Mouse (Mus musculus) central nervous system, embryonic 14 days (tissue): ENCODE results near the gene Gimap8. TPM values are rescaled to one million over a fixed set of nuclear protein-coding genes. Genes with fewer than 3 reads are reported as not detected.

Source experiments
- polyA plus RNA-seq: library from polyadenylated mRNA; depleted of rRNA; stranded (reverse); fragments of >200 nt; gene quantifications from 2 replicates; pipeline ENCODE4 v1.2.3, GENCODE M21; 2012; rRNA removed

The Gimap8 gene
- polyA plus RNA-seq, result 1.4 and 1.6 TPM in 2 replicates

GRCm38 (mm10) chr6:48646995-48647394 is at the start of gene Gimap8:
Gimap8 (plus strand) TSS chr6:48647234.

GRCm38 (mm10) chr6:48601271-48602079 is 45.6 kb upstream of the Gimap8 start, which contains the start of gene Zfp775:
Zfp775 (plus strand) TSS chr6:48602063.

GRCm38 (mm10) chr6:48626464-48626863 is 20.6 kb upstream of the Gimap8 start, which contains the start of gene AI854703:
AI854703 (plus strand) TSS chr6:48626764.

GRCm38 (mm10) chr6:48675931-48676859 is 29.2 kb downstream of the Gimap8 start, which contains the start of gene Gimap9:
Gimap9 (plus strand) TSS chr6:48676129.

GRCm38 (mm10) chr6:48684319-48684718 is 37.3 kb downstream of the Gimap8 start, which contains the start of gene Gimap4:
Gimap4 (plus strand) TSS chr6:48684549.

Other genes with a start within 250 kb of the Gimap8 start
- 27.9 and 31.0 TPM in 2 replicates for gene Zfp467, start 201.4 kb upstream of the Gimap8 start, polyA plus RNA-seq
- gene Sspo, start 199.0 kb upstream of the Gimap8 start, polyA plus RNA-seq, result 1.1 and 1.5 TPM in 2 replicates
- gene Atp6v0e2, start 109.6 kb upstream of the Gimap8 start, polyA plus RNA-seq, result 145 and 151 TPM in 2 replicates
- 27.3 and 30.0 TPM in 2 replicates for gene Lrrc61, start 92.4 kb upstream of the Gimap8 start, polyA plus RNA-seq
- gene Rarres2, start 74.4 kb upstream of the Gimap8 start, polyA plus RNA-seq, result 3.2 and 5.9 TPM in 2 replicates
- gene Gm45021, start 57.6 kb upstream of the Gimap8 start, polyA plus RNA-seq, result not detected in 2 replicates
- gene Repin1, start 53.4 kb upstream of the Gimap8 start, polyA plus RNA-seq, result 49.5 and 49.9 TPM in 2 replicates
- not detected in 2 replicates for gene Gm44965, start 53.3 kb upstream of the Gimap8 start, polyA plus RNA-seq
- gene Zfp775, start 45.2 kb upstream of the Gimap8 start, polyA plus RNA-seq, result 10.0 and 11.0 TPM in 2 replicates
- 8.2 and 8.7 TPM in 2 replicates for gene AI854703, start 20.5 kb upstream of the Gimap8 start, polyA plus RNA-seq
- gene Gimap9, start 28.9 kb downstream of the Gimap8 start, polyA plus RNA-seq, result 1.7 and 3.9 TPM in 2 replicates
- 1.7 and 3.1 TPM in 2 replicates for gene Gimap4, start 37.3 kb downstream of the Gimap8 start, polyA plus RNA-seq
- 5.3 and 7.0 TPM in 2 replicates for gene Gimap6, start 61.0 kb downstream of the Gimap8 start, polyA plus RNA-seq
- 0.48 and 1.2 TPM in 2 replicates for gene Gm28053, start 71.4 kb downstream of the Gimap8 start, polyA plus RNA-seq
- gene Gimap7, start 71.4 kb downstream of the Gimap8 start, polyA plus RNA-seq, result not detected in 2 replicates
- gene Gimap1, start 91.8 kb downstream of the Gimap8 start, polyA plus RNA-seq, result 2.1 and 2.3 TPM in 2 replicates
- gene Gimap5, start 99.0 kb downstream of the Gimap8 start, polyA plus RNA-seq, result 1.3 and 1.9 TPM in 2 replicates
- gene Gimap3, start 123.6 kb downstream of the Gimap8 start, polyA plus RNA-seq, result not detected in 2 replicates
- gene Tmem176a, start 193.7 kb downstream of the Gimap8 start, polyA plus RNA-seq, result 11.8 and 21.8 TPM in 2 replicates
- gene Tmem176b, start 194.3 kb downstream of the Gimap8 start, polyA plus RNA-seq, result 92.3 and 128 TPM in 2 replicates
- gene Aoc1, start 225.7 kb downstream of the Gimap8 start, polyA plus RNA-seq, result 0.04 and 0.05 TPM in 2 replicates